Mouse (Mus musculus) olfactory bulb, adult 2 months (tissue): ENCODE results near the gene Luc7l.

Source experiments
- CTCF ChIP-seq: fragments of 200-500 bp; IDR thresholded peaks from 2 replicates; pipeline ENCODE4 v1.5.1; 2012; ENCODE audit warnings: low read depth, mild to moderate bottlenecking, low read length, moderate library complexity; ENCODE audit not compliant: insufficient read depth
- POLR2A ChIP-seq: fragments of 200-500 bp; IDR thresholded peaks from 2 replicates; pipeline ENCODE4 v1.6.1; 2012; ENCODE audit warnings: mild to moderate bottlenecking, low read depth, low read length, moderate library complexity; ENCODE audit not compliant: insufficient read depth

GRCm38 (mm10) chr17:26251886-26252538 lies 684 bp upstream of the Luc7l start:
- TF ChIP-seq POLR2A (no peak), CTCF (no peak)
